Mouse (Mus musculus) adrenal gland, postnatal 36 days (tissue): ENCODE results near the gene Maml2. TPM values are rescaled to one million over a fixed set of nuclear protein-coding genes. Genes with fewer than 3 reads are reported as not detected.

Experiments used
- DNase-seq, 2 experiments: peaks; one replicate each; pipeline ENCODE4 v3.0.0; 2021; ENCODE audit warnings: mixed read lengths in 1 of 2
- total RNA-seq, 2 experiments: library from RNA; stranded (reverse); gene quantifications; 2 replicates each; pipeline ENCODE4 v1.2.3; 2021

Maml2 gene
- total RNA-seq, 2 experiments from 2014 or later: 5.9 to 7.4 TPM

DNA sequence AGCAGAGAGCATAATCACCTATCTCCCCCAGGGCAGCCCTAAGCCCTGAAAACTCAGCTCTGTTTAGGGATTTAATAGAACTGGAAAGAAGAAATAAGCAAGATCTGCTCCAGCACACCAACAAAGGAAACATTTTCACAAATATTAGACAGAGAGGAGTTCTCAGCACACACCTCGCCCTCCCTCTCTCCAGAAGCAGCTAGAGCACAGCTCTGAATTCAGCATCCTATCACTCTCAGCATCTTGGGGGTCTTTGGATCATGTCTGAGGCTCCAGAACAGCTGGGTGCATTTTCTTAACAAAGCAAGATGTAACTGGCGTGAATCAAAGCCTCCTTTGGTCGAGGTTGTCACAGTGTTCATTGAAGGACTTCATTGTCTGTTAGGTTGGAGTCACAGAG lies 12.5 kb downstream of the Maml2 start:
- DNase-seq: no peak

DNA sequence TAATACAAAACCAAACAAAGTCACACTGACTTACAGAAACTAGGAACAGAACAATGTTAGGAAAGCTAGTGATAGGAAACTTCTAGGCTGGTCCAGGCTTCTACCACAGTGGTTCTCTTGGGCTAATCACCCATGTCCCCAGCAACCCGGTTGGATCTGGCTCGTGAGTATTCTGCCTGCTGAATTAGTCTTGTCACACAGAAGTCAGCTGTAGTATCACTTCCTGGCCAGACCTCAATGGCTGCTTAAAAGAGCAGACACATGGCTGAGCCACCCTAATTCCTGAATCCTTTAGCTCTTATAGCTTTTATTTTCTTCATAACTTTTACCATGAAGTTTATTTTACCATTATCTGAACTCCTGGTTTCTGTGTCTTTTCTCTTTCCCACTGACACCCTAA lies 13.3 kb downstream of the Maml2 start:
- DNase-seq: no peak

DNA sequence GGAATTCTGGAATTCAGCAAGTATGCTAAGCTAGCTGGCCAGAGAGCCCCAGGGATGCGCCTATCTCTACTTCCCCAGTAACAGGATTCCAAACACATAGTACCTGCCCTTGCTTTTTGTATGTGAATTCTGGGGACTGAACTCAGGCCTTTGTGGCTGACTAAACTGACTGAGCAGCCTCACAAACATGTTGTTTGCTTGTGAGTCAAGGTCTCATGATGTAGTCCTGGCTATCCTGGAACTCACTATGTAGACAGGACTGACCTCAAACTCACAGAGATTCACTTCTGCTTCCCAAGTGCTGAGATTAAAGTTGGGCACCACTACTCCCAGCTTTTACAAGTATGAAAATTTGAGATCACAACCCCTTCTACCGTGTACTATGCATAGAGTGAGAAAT lies 16.2 kb downstream of the Maml2 start:
- no peak for DNase-seq

DNA sequence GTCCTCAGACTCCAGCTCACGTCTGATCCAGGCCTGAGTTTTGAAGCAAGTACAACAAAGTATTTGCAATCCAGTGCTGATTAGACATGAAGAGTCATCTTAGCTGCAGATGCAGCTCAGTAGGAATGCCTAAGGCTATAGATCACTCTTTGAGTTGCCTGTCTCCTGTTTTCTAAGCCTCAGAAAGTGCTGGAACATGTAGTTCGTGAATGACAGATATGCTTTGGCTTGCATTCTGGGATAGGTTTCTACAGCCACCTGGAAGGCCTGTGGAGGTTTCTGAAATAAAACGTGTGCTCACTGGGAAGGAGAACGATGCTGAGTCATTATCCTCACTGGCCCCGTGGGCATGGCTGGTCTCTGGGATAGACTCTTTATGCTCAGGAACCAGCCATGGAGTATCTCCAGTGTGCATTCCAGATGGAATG lies 16.8 kb downstream of the Maml2 start:
- DNase-seq: no peak

DNA sequence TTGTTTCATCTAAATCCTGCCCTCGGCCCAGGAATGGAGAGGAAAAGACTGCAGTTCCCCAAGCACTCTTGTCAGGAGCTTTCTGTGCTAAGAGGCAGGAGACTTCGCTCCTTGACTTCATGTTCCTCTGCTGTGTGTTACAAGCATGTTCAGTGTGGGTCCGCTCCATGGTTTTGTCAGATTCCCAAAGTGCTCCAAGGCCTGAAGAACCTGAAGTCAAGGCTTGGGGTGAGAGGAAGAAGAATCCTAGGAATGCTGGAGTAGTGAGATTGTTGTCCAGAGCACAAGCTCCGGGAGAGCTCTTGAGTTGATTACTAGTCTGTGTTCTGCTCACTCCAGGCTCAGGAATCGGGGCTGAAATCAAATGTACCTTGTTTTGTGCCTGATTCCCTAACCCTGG lies 17.6 kb downstream of the Maml2 start:
- DNase-seq: no peak

DNA sequence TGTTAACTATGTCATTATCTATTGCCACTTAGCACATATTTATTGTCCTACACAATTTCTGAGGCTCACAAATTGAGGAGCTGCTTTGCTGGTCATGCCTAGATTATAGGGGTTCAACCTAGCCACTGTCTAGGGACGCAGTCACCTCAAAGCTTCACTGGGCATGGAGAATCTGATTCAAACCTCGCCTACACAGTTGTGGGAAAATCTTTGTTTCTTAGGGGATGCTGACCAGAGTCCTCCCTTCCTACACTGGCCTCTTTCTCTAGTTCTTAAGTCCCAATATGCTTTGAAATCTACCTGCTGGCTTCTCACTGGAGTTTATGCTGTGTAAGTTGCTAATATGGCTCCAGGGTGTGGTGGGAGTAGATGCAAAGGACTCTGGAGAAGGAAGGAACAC lies 21.8 kb downstream of the Maml2 start:
- DNase-seq: no peak

DNA sequence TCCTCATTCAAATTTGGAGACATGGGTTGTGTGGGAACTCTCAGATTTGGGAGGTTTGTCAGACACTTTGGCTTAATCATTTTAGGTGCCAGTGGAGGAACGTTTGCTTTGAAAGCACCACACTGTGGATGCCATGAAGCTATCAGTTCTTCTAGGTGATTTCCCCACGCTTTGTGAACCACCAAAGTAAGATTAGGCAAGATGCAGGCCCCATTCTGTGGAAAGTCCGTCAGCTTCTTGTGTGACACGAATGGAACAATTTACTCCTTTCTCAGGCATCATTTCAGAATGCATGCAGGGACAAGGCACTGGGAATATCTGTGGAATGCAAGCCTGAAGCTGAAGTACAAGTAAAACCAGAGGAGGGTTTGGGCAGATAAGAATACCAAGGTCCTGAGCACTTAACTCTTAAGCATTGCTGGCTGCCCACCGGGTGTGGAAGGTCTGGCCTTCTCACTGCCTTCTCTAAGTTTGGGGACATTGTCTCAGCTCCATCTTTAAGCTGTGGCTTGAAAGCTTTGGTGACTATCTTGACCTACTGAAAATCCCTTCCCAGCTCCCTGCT lies 23.1 kb downstream of the Maml2 start:
- no peak for DNase-seq

DNA sequence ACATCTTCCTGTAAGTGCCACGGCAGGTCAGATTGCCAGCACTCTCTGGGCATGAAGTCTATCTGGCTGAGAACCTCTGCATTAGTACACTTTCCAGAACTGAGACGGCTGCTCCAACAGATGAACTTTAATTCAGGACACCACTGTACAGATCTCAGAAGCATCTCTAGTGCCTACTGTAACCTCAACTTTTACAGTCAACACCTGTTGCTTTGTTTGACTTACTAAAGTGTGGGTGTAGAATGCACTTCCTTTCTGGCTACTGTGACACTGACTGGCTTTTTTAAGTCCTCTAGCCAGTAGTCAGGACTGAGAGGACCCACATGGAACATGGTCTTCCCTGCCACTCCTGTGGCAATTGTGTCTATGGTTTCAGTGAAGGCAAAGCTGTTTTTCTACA lies 25.3 kb downstream of the Maml2 start:
- no peak for DNase-seq

DNA sequence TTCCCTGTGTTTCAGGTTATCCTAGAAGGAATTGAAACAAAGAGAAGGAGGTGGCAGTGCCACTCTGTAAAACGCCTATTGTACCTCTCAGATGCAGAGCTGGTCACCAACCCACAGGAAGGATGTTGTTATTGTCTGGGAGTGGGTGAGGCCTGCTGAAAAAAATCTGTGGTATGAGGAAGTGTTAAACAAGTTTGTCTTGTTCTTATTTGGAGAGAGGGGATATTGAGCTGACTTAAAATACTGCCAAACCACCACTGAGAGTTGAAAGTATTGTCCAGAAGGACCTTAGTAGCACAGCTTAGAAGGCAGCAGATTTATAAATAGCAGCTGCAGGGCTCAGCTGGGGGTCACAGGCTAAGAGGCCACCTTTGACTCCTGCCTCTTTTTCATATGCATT lies 25.9 kb downstream of the Maml2 start:
- DNase-seq: no peak

DNA sequence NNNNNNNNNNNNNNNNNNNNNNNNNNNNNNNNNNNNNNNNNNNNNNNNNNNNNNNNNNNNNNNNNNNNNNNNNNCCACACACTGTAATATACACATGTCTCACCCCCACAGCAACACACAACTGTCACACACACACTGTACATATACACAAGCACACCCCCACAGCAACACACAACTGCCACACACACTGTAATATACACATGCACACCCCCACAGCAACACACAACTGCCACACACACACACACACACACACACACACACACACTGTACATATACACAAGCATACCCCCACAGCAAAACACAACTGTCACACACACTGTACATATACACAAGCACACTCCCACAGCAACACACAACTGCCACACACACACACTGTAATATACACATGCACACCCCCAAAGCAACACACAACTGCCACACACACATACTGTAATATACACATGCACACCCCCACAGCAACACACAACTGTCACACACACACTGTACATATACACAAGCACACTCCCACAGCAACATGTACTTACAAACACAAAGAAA lies 116.5 kb downstream of the Maml2 start:
- no peak for DNase-seq

DNA sequence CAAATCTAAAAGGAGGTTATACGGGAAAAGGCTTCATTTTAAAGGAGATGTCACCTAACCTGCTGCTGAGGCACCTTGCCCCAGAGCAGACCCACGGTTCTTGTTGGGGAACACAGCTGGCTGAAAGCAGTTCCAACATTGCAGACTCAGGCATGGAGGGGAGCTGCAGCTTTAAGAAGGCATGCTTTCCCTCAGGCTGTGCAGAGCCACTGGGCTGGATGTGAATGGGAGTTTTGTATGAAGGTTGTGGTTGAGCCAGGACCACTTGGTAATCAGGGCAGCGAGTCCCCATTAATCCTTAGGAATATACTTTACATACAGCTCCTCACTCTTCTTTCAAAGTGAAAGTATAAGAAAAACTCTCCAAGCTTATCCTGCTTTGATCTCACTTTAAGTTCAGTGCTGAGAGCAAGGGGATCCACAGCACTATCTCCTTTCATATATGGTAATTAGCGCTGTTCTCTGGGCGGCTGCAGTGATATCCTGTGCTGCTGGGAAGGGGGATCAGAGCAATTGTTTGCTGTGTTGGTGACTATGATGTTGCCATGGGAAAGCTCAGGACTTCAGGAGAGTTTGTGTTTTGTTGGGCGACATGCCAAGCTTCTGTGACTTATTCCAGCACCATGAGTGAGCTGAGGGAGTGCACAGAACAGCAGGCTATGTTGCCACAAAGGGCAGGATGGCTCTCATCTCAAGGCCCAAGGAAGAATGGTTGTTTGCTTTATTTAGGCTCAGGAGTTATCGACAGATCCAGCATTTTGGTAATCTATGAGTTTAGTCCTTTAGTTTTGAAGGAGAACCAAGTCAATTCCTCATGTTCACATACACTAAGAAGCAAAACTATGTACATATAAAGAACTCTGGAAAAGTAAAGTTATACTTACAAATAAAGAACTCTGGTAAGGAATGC lies 127.5 kb downstream of the Maml2 start:
- DNase-seq: peak; percentile 70 to 80

DNA sequence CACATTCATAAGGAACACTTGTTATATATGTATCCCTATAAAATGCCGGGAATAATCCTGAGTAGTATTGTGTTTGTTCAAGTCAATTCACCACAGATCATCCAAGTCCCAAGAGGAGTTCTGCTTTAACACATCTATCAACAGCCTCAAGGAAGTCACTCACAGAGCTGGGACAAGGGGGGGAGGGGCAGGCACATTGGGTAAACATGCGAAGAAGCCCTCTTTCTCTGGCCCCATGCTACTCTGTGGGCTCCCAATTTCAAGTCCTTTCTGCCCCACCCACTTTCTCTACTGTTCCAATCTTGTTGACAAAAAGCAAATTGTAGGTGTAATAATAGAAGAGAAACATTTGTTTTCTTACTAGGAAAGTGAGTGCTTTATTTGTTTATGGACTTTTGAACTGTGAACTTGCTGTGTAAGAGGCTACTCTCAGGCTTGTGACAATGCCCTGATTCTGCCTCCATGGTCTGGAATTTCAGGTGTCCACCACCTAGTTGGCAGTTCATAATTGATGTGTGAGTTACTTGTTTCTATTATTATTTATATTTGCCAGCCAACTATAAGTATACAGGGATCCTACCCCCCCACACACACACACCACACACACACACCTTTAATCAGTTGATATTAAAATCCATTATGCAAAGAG lies 131.8 kb downstream of the Maml2 start:
- DNase-seq: no peak

DNA sequence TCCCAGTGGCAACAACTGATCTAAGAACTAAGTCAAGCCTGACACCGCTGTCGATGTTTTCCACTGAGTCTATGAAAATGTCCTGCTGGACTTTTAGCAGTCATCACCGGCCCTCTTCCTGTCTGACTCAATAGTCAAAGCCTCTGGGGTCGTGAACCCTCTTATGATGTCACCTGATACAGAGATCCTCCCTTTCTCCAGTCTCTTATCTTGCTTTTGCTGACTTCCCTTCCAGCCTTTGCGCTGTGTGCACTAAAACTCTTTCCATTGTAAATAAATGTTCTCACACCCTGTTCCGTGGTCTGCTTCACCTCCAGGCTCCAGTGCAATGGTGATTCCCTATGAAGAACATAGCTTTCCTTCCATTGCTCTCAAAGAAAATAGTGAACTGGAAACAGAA lies 132.5 kb downstream of the Maml2 start:
- DNase-seq: no peak

DNA sequence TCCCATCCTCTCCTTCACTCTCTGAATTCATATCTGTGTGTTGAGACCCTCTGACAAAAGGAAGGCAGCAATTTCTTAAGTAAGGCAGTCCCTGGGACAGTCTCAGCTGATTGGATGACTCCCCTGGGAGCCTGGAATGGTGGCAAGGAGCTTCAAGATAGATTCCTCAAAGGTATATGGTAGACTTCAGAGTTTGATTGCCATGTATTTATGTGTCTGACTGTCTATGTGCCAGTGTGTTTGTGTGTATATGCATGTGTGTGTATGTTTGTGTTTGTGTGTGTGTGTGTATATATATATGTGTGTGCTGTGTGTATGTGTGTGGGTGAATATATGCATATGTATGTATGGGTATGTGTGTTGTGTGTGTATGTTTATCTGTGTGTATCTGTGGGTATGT lies 133.0 kb downstream of the Maml2 start:
- DNase-seq: no peak

DNA sequence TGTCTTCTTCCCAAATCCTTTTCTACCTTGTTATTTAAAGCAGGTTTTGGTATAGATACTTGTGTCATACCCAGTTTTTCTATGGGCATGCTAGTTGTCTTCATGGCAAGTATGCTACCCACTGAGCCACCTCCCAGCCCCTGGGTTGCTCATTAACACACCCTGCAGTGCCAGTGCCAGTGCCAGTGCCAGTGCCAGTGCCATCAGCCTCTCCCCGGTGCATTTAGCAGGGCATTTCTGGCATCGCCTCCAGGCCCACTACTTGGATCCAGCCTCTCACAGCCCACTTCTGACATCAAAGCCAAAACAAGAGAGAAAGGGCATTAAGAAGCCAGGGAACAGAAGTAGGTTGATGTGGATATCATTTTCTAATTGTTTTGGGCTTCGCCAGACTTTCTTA lies 133.9 kb downstream of the Maml2 start:
- no peak for DNase-seq

DNA sequence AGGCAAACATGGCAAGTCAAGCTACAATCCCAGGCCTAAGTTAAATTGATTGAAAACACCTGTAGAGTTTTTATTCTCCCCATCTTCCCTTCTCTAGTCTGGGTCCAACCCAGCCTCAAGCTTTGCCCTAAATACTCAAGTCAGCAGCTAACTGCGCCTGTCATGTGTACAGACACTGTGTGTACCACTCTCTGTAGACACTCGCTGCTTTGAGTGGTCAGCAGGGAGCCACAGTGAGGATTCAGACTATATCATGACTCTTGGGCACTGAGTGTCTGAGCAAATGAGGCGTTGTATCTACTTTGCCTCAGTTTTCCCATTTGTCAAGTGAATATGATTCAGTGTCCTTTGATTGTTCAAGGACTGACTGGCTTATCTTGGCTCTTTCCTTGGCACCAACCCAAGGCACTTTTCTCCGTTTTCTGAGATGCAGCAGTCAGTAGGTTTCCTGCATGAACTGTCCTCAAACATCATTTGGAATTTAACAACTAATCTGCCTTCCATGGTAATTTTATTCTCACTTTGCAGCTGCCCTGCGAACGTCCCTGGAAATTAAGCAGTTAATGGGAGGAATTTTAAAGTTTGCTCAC lies 135.8 kb downstream of the Maml2 start:
- DNase-seq: peak; percentile 70 to 76

DNA sequence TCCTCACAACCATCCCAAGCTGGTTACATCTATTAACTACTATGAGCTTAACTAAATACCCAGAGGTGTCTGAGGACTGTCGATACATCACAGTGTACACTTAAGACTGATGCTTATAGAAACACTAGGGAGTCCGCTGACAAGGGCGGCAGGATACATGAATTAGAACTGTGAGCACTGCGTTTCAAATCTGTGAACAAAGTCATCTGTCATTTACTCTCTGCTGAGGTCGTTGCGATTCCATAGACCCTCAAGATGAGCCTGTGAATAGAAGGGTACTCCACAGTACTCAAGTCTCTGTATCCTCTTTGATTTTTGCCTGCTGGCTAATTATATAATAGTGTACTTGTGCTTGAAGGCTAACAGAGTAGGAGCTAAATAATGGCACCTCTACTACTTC lies 143.2 kb downstream of the Maml2 start:
- DNase-seq: no peak

DNA sequence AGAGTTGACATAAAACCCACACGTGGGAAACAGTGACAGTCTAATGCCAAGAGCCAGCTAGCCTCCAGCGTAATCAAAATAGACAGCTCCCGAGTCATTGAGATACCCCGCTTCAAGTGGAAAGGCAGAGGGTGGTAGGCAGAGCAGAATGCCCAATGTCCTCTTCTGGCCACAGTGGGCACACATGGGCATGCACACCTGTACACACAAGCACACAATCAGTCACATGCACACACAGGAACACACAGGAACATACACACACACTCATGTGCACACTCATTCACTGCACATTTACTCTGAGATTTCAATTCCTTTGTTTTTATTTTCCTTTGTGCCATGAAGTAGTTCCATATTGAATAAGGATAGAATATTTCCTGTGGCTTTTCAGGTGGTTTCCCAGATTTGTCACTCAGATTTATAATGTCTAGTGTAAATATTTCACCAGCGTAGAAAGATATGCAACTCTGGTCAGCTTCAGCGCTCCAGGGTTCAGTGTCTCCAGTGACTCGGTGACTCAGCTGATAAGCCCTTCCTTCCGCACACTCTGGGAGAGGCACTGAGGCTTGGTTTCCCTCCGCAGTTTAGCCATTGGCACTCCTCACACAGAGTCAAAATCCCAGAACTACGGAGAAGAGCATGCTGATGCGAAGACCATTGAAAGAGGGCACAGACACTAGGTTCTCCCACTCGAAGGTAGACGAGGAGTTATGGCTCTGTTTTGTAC lies 144.4 kb downstream of the Maml2 start:
- peak; percentile 48 to 51 for DNase-seq

DNA sequence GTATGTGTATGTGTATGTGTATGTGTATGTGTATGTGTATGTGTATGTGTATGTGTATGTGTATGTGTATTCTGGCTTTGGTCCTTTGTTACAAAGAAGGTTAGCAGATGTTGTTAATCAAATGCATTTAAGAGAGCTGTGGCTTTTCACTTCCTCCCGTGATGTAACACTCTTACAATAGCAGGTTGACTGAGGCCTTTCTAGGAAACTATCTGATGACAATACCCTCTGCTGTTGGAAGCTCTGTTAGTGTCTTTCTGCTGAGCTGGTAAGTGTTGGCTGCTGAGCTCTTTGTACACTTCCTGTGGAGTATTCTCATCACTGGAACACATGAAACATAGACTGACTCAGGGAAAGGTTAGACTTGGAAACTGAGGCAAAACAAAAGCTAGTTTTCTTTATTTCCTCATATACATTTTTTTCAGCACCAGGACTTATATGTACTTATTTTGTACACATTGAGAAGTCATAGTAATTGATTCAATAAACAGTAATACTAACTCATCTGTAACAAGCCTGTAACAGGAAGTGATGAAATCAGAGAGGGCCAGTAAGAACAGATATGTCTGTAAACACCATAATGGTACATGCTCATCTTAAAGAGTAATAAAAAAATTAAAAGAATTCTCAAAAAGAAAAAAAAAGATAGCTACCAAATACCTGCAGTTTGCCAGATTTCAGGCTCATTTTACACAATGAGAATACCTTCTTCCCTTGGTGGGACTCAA lies 145.9 kb downstream of the Maml2 start:
- DNase-seq: no peak

DNA sequence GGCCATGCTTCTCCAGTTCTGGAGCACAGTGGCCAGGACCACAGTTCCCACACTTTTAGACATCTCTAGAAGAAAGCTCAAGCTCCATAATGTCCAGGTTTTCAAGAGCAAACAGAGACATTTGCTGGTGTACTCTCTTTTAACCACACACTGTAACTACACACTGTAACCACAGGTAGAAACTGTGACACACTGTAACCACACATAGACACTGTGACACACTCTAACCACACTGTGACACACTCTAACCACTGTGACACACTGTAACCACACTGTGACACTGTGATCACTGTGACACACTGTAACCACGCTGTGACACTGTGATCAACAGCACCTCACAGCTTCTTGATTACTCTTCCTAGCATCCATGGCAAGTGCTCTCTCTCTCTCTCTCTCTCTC lies 148.5 kb downstream of the Maml2 start:
- no peak for DNase-seq

DNA sequence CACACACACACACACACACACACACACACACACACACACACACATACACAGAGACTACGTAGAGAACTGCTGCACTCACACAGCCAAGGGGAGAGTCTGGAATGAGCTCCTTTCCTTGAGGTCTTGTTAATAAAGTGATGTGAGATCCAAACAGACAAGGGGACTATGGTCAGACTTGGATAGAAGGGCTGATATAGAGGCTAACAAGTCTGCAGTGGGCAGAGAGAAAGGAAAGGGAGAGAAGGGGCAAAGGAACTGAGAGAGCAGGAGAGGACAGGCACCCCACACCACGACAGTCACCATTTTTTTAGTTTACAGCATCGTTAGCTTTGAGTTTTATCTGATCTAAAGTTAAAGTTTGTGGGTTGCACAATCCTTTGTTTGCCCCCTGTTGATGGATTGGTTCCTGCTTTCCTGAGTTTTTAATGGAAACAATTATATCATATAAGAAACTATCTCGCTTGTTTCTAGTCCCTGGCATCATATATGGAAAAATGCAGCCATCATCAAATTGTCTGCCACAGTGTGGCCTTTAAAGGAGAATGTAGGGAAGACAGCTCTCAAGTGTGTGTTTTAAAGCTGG lies 149.0 kb downstream of the Maml2 start, which contains the start of gene Gm17571:
TSS of gene Gm17571 (minus strand) at position 51 of the 583 bp plus-strand sequence.
- no peak for DNase-seq
